Mouse (Mus musculus): Measurements from ENCODE around the gene Pxn.

GRCm38 (mm10) chr5:115525416-115525815, 18.9 kb downstream of the Pxn start:
- no peak for TF ChIP-seq MYOD1 (IDR thresholded peaks at IDR 0.05; ENCODE audit: control insufficient read depth in 1 of 3, insufficient read length in 2 of 3, low read depth in 2 of 3)
- no peak for TF ChIP-seq POLR2A (IDR thresholded peaks at IDR 0.05; ENCODE audit: insufficient read length, low read depth)
